ENCODE assay signal across 17 mouse cellular contexts in genomic region chr10:56700126-56700525, GRCm38 (mm10).
DNase-seq lines count a peak whose midpoint lies in the region; ATAC-seq lines count a peak whose summit lies in the region.
"Had no signal": no experiment of that assay in that cellular context is flagged by ENCODE, and none has a peak within 500 bp of the region (broad histone marks: within the 10 kb centered on the region; RNA-seq: fewer than 3 reads in every experiment).

No protein-coding gene starts in this region.

- no peak overlapping the region for H3K4me2 ChIP-seq in forebrain, embryonic 16.5 days (ENCODE audit: low read length)
- H3K4me2 ChIP-seq: embryonic facial prominence, embryonic 12.5 days; limb, embryonic 15.5 days had no signal

- no peak overlapping the region for H3K4me3 ChIP-seq in forebrain, embryonic 16.5 days (replicated peaks; ENCODE audit: low read length)
- H3K4me3 ChIP-seq: embryonic facial prominence, embryonic 12.5 days; forebrain, embryonic 10.5 days; left cerebral cortex, adult 2 months; limb, embryonic 15.5 days had no signal

- WGBS in forebrain, embryonic 16.5 days, result 80% methylated on average over 6 of the region's 6 CpGs

- H3K27me3 ChIP-seq in forebrain, embryonic 16.5 days (replicated peaks; ENCODE audit: control insufficient read depth, insufficient read depth, low read length), result no peaks in the 10 kb centered on the region
- H3K27me3 ChIP-seq: CH12.LX; embryonic facial prominence, embryonic 12.5 days; limb, embryonic 15.5 days had no signal

- intact Hi-C loops in left cerebral cortex, postnatal 4 days (cut with DNase I), result no loop called here

- no peak overlapping the region for H3K27ac ChIP-seq in forebrain, embryonic 16.5 days (ENCODE audit: low read length)
- H3K27ac ChIP-seq: embryonic facial prominence, embryonic 12.5 days; forebrain, embryonic 10.5 days; left cerebral cortex, adult 2 months; limb, embryonic 15.5 days had no signal

- no peak for ATAC-seq in forebrain, embryonic 16.5 days
- ATAC-seq: activated CD4-positive, CD25-positive, alpha-beta regulatory T cell, adult 4 months had no signal

- H3K9ac ChIP-seq in forebrain, embryonic 16.5 days (replicated peaks; ENCODE audit: low read depth, low read length), result no peak overlapping the region
- H3K9ac ChIP-seq: embryonic facial prominence, embryonic 12.5 days; limb, embryonic 15.5 days had no signal

- no peaks in the 10 kb centered on the region for H3K9me3 ChIP-seq in forebrain, embryonic 16.5 days (ENCODE audit: control insufficient read depth, low read length)
- H3K9me3 ChIP-seq: embryonic facial prominence, embryonic 12.5 days; forebrain, embryonic 10.5 days; limb, embryonic 15.5 days had no signal

- no peaks in the 10 kb centered on the region for H3K36me3 ChIP-seq in forebrain, embryonic 16.5 days (ENCODE audit: control insufficient read depth, insufficient read depth)
- H3K36me3 ChIP-seq: embryonic facial prominence, embryonic 12.5 days; forebrain, embryonic 10.5 days; limb, embryonic 15.5 days had no signal

- H3K4me1 ChIP-seq in forebrain, embryonic 16.5 days (replicated peaks; ENCODE audit: control insufficient read depth, insufficient read depth, low read length), result no peaks in the 10 kb centered on the region
- H3K4me1 ChIP-seq: embryonic facial prominence, embryonic 12.5 days; forebrain, embryonic 10.5 days; limb, embryonic 15.5 days had no signal

- DNase-seq in adrenal gland, adult 2 months, result peak; percentile 48
- DNase-seq in adrenal gland, postnatal 4 days (ENCODE audit: low spot score in 2 of 2), result no peak
- peak; percentile 10 for DNase-seq in left cerebral cortex, postnatal 4 days
- DNase-seq in left cerebral cortex, adult 9 months (ENCODE audit: low spot score in 2 of 2), result no peak
- peak; percentile 21 for DNase-seq in gastrocnemius, postnatal 10 days
- peak; percentile 49 for DNase-seq in heart, postnatal 4 days
- DNase-seq in thymus, postnatal 14 days, result no peak
- DNase-seq: lung, adult 18-20 months; right cerebral cortex, postnatal 14 days; thymus, adult 18-20 months had no signal

Comparison
In these comparisons a context has a peak if more than half of its experiments do, and no peak if none do; other contexts are left out.
1. DNase-seq: peak in adrenal gland, adult 2 months (single experiment), left cerebral cortex, postnatal 4 days (single experiment), gastrocnemius, postnatal 10 days (single experiment) and heart, postnatal 4 days (single experiment); none in adrenal gland, postnatal 4 days (0 of 2), left cerebral cortex, adult 9 months (0 of 2) and thymus, postnatal 14 days (single experiment).